Mouse (Mus musculus) yolk sac, embryonic 10.5 days (tissue): Measurements from ENCODE around the gene Me1.

Experiments used
- DNase-seq: peaks from one replicate; pipeline ENCODE4 v3.0.0-alpha.2; 2017; ENCODE audit warnings: low spot score

Gene Me1

DNA sequence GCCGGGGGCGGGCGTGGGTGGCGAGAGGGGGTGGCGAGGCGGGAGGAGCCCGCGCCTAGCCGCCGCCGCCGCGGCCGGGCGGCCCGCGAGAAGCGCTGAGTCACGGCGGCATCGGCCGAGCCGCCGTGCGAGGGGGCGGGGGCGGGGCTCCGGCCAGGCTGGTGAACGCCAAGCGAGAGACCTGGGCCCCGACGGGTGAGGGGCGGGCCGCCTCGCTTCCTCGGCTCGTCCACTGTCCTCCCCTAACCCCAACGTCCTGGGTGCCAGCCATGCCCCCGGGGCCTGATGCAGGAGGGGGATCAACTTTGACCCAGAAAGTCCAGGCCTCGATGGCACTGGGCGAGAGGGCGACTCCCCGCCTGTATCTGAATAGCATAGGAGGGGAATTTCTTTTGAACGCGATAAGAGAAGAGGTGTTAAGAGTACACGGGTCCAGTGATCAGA lies at the start of gene Me1:
Gene Me1 (minus strand): TSS at position 136 of the 444 bp plus-strand sequence.
- DNase-seq: peak; percentile 76

DNA sequence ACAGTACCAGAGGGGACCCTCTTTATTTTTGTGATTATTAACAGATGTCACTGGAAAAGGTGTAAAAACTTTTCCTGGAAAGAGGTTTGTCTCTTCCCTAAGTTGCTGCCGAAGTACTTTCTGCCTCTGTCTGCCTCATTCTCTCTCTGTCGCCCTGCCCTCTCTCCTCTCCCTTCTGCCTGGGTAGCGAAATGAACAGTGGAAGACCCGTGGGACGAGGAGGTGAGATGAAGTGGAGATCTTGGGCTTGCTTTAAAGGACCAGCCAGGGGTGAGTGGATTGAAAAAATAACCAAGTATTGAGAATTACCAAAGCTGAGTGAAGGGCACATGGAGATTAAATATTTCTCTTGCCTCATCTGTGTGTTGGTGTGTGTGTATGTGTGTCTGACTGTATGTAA lies 48.3 kb upstream of the Me1 start:
- peak; percentile 4 for DNase-seq

DNA sequence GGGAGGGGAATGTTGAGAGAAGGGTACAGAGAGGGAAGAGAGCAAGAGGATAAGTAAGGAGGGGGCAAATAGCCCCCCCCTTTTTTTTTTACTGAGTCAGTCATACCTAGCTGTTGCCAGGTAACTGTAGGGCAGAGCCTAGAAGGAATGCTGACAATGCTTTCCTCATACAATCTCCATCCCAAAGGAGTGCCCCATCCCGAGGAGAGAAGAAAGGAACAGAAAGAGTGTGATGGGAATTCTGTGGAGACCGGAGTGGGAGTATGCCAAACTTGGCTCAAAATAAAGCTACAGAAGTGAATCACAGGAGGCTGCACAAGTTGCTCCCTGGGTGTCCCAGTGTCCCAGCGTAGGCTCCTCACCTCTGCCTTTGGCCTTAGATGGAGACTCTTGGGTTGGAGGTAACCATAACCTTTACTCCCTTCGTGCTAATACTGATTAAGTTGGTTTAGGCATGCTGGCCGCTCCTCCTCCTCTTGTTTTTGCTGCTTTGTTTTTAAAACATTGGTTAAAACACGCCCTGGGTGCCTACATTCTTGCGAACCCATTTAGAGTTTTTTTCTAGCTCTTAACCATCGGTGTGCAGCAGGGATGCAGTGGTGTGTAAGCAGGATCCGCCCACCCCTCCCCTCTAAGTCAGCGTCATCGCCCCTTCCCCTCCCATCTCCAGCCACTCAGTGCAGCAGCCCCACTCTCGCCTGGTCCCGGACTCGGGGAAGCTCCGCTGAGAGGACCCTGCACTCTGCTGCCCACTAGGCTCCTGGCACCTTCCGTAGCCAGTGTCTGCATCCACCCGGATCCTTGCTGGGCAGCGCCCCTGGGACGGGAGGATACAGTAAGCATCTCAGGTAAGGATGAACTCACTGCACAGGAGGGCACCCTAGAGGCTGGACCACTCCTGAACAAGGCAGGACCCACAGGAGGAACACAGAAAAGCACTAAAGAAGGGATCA lies 47.5 kb upstream of the Me1 start, which contains the start of gene Prss35:
Gene Prss35 (plus strand): TSS at position 691 of the 953 bp plus-strand sequence.
- peak; percentile 46 for DNase-seq

GRCm38 (mm10) chr9:86739971-86740370 lies 44.2 kb upstream of the Me1 start:
- no peak for DNase-seq

GRCm38 (mm10) chr9:86738801-86739200 lies 43.0 kb upstream of the Me1 start:
- no peak for DNase-seq

DNA sequence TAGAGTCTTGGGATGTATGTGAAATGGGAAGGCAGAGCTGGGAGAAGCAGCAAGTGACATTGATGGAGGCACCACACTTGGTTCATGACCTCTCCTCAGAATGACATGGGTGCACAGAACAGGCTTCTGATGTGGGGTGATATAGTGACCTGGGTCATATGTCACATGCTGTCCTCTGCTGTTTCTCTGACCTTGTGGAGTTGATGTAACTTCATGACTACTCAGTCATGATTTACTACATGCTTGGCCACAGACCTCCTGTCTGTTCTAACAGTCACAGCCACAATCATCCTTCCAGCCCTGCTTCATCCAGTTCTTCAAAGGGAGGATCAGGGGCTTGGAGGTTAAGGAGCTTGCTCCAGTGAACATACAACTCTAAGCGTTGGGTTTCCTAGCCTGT lies 42.3 kb upstream of the Me1 start:
- DNase-seq: no peak

DNA sequence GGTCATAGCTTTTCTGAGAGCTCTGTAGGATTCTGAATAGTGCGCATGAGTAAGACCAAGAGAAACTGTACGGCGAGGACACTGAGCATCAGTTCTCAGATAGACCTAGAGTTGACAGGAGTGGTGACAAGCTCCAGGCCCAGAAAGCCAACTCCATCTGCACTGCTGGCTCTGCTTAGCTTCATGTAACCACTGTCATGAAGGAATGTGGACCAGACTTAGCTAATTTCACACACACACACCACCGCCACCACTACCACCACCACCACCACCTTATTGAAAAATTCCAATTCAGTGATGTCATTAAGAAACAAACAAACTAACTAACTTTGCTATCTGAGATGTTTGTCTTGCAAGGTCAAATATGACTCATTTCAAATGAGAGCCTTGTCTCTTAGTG lies 41.2 kb upstream of the Me1 start:
- DNase-seq: peak; percentile 48

GRCm38 (mm10) chr9:86734795-86735194 lies 39.0 kb upstream of the Me1 start:
- DNase-seq: no peak

DNA sequence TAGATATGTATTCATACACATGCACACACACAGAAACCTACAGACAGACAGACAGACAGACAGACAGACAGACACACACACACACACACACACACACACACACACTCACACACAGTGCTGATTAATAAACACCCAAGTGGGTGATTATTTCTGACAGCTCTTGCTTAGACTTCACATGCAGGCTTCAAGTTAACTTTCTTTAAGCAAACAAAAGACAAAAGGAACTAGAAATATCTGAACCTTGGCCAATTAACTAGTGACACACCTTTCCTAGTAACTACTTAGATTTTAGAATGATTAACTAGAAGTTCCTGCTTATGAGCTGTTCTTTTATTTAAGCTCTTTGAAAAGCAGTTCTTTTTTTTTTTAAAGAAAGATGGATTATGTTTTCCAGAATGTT lies 38.6 kb upstream of the Me1 start:
- no peak for DNase-seq

DNA sequence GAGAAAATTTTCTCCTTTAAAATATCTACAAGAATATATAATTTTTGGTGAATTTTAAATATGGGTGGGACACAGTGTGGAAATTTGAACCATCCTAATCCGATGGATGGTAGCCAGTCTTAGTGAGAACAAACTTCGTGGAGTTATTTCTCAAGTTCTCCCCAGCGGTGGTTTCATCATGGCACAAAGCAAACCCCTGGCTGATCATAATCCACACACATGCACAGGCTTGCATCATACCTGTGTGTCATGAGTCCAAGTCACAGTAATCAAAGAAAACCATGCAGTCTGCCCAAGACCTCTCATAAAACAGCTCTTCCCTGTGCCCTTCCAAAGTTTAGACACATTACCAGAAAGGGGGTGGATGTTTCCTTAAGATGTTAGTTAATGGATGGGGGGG lies 34.1 kb upstream of the Me1 start:
- DNase-seq: no peak

DNA sequence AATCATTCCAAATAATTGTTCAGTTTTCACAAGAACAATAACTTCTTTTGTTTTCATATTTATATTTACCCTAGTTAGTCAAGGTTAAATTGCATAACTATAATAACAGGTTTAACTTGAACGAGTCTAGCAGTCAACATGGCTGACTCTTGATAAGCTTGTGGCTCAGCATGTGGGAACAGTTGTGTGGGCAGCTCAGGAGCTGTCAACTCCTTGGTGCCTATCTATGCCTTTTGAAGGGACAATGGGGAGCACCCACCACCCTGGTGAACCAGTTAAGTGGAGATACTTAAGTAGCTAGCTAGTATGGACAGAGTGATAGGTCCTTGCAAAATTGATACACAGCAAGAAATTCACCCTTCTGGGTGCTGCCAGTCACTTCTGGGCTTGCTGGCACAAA lies 33.3 kb upstream of the Me1 start:
- no peak for DNase-seq

GRCm38 (mm10) chr9:86728214-86728814 lies 32.6 kb upstream of the Me1 start:
- peak; percentile 27 for DNase-seq

GRCm38 (mm10) chr9:86726381-86726720 lies 30.6 kb upstream of the Me1 start:
- DNase-seq: no peak

- no peak for DNase-seq
Measured at GRCm38 (mm10) chr9:86725604-86726380, 30.0 kb upstream of the Me1 start.

DNA sequence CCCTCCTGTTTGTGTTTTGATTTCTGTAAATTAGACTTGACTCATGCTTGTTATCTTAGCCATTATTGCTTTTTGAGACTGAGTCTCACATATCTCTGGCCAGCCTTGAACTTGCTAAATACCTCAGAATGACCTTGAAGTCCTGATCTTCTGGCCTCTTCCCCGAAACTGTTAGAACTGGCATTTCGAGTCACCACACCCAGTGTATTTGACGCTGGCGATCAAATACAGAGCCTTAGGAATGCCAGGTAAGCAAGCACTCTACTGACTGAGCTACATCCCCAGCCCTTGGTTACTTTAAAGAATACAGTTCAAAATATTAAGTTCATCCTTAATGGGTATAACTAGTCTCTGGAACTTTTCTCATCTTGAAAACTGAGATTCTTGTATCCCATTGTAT lies 29.3 kb upstream of the Me1 start:
- DNase-seq: no peak

DNA sequence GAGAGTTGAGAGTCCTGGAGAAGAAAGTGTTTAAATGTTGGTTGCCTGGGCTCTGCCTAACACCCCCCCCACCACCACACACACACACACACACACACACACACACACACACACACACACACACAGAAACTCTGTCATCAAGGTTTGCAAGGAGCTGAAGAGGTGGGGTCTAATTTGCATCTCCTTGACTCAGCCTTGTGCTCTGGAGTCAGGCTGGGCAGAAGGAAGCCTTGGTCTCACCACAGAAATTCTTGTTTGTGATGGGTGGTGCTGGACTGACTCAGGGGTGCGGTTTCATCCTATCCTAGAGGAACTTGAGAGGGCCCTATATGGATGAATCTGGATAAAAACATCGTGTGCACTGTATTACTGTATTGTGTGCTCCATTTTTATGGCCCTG lies 25.0 kb upstream of the Me1 start:
- DNase-seq: no peak

- DNase-seq: no peak
Measured at GRCm38 (mm10) chr9:86720227-86720626, 24.5 kb upstream of the Me1 start.

- DNase-seq: no peak
Measured at GRCm38 (mm10) chr9:86717119-86717518, 21.4 kb upstream of the Me1 start.

GRCm38 (mm10) chr9:86716540-86716939 lies 20.8 kb upstream of the Me1 start:
- no peak for DNase-seq

DNA sequence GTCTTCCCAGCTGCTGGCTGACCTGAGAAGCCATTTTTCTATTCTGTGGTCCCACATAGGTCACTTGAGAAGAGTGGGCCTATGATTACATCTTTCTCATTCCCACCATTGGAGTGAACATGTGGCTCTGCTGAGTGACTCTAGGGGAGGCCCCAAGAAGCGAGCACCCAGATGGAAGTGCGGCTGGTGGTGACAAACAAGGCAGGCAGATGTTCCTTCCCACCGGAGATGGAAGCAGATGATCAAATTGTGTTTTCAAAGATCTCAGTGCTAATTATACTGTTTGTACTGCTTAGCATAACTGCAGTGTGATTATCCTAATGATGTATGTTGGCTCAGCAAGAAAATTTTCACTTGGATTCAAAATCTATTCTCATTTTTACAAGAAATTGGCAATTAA lies 18.3 kb upstream of the Me1 start:
- no peak for DNase-seq

DNA sequence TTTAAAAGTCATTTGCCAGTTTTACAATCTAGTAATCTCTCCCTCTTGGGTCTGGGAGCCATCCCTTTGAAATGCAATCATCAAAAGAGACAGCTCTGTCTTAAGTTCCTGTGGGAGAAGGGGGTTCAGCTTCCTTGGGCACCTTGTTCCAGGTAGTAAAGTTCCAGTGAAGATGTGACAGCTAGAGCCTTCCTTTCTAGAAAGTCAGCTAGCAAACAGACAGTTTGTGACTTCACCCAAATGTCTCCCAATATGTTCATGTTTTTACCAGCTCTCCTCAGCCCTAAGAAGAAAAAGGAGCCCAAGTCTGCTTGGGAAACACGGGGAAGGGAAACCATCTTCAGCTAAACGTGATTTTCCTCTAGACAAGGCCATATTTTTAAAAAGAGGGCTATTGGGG lies 16.9 kb upstream of the Me1 start:
- DNase-seq: no peak

- no peak for DNase-seq
Measured at GRCm38 (mm10) chr9:86710091-86710634, 14.4 kb upstream of the Me1 start.
